Mouse (Mus musculus): ENCODE data around the gene Olfr1121. TPM values are rescaled to one million over a fixed set of nuclear protein-coding genes. Genes with fewer than 3 reads are reported as not detected.

Olfr1121 gene
- polyA plus RNA-seq, 1 experiment from 2014 or later, result not detected

Other genes with a start within 250 kb of the Olfr1121 start
- gene Olfr1110, start 229.6 kb upstream of the Olfr1121 start, polyA plus RNA-seq (2015; fragmentation: Nextera tagmentation; extraction: Ambion mirVana), result not detected in 2 replicates
- not detected in 2 replicates for gene Olfr1111, start 217.3 kb upstream of the Olfr1121 start, polyA plus RNA-seq (2015; fragmentation: Nextera tagmentation; extraction: Ambion mirVana)
- not detected in 2 replicates for gene Olfr1112, start 182.1 kb upstream of the Olfr1121 start, polyA plus RNA-seq (2015; fragmentation: Nextera tagmentation; extraction: Ambion mirVana)
- not detected in 2 replicates for gene Olfr1113, start 160.9 kb upstream of the Olfr1121 start, polyA plus RNA-seq (2015; fragmentation: Nextera tagmentation; extraction: Ambion mirVana)
- gene Olfr1115, start 121.9 kb upstream of the Olfr1121 start, polyA plus RNA-seq (2015; fragmentation: Nextera tagmentation; extraction: Ambion mirVana), result not detected in 2 replicates
- not detected in 2 replicates for gene Olfr1116, start 102.4 kb upstream of the Olfr1121 start, polyA plus RNA-seq (2015; fragmentation: Nextera tagmentation; extraction: Ambion mirVana)
- gene Olfr1118, start 62.3 kb upstream of the Olfr1121 start, polyA plus RNA-seq (2015; fragmentation: Nextera tagmentation; extraction: Ambion mirVana), result not detected in 2 replicates
- not detected in 2 replicates for gene Olfr1120, start 15.1 kb upstream of the Olfr1121 start, polyA plus RNA-seq (2015; fragmentation: Nextera tagmentation; extraction: Ambion mirVana)
- not detected in 2 replicates for gene Olfr1122, start 16.0 kb downstream of the Olfr1121 start, polyA plus RNA-seq (2015; fragmentation: Nextera tagmentation; extraction: Ambion mirVana)
- gene Olfr1123, start 46.7 kb downstream of the Olfr1121 start, polyA plus RNA-seq (2015; fragmentation: Nextera tagmentation; extraction: Ambion mirVana), result not detected in 2 replicates
- gene Olfr1124, start 60.4 kb downstream of the Olfr1121 start, polyA plus RNA-seq (2015; fragmentation: Nextera tagmentation; extraction: Ambion mirVana), result not detected in 2 replicates
- not detected in 2 replicates for gene Olfr1126, start 84.1 kb downstream of the Olfr1121 start, polyA plus RNA-seq (2015; fragmentation: Nextera tagmentation; extraction: Ambion mirVana)
- gene Pramel7, start 127.2 kb downstream of the Olfr1121 start, polyA plus RNA-seq (2015; fragmentation: Nextera tagmentation; extraction: Ambion mirVana), result not detected in 2 replicates
- not detected in 2 replicates for gene Pramel6, start 136.7 kb downstream of the Olfr1121 start, polyA plus RNA-seq (2015; fragmentation: Nextera tagmentation; extraction: Ambion mirVana)
- not detected in 2 replicates for gene Olfr153, start 161.9 kb downstream of the Olfr1121 start, polyA plus RNA-seq (2015; fragmentation: Nextera tagmentation; extraction: Ambion mirVana)
- not detected in 2 replicates for gene Olfr1128, start 175.6 kb downstream of the Olfr1121 start, polyA plus RNA-seq (2015; fragmentation: Nextera tagmentation; extraction: Ambion mirVana)
- gene Olfr1129, start 204.0 kb downstream of the Olfr1121 start, polyA plus RNA-seq (2015; fragmentation: Nextera tagmentation; extraction: Ambion mirVana), result not detected in 2 replicates
- gene Olfr1130, start 236.3 kb downstream of the Olfr1121 start, polyA plus RNA-seq (2015; fragmentation: Nextera tagmentation; extraction: Ambion mirVana), result not detected in 2 replicates

Data from hindbrain, embryonic 16.5 days (tissue).